Mouse (Mus musculus) ES-E14 (cell line): ENCODE results near the gene Vapa.

ENCODE experiments used
- CHD2 ChIP-seq: IDR thresholded peaks from 2 replicates; pipeline ENCODE4 v1.6.1; 2014; ENCODE audit warnings: mild to moderate bottlenecking, low read depth, low read length, inconsistent platforms
- MAFK ChIP-seq: IDR thresholded peaks from 2 replicates; pipeline ENCODE4 v1.6.1; 2014; ENCODE audit warnings: mild to moderate bottlenecking, low read depth, low read length, inconsistent platforms; ENCODE audit not compliant: insufficient read depth
- ZC3H11A ChIP-seq: IDR thresholded peaks from 2 replicates; pipeline ENCODE4 v1.6.1; 2012; ENCODE audit warnings: low read depth, mild to moderate bottlenecking, inconsistent platforms, low read length, borderline replicate concordance
- ZNF384 ChIP-seq: IDR thresholded peaks from 2 replicates; pipeline ENCODE4 v1.6.1; 2012; ENCODE audit warnings: low read depth, low read length, inconsistent platforms

DNA sequence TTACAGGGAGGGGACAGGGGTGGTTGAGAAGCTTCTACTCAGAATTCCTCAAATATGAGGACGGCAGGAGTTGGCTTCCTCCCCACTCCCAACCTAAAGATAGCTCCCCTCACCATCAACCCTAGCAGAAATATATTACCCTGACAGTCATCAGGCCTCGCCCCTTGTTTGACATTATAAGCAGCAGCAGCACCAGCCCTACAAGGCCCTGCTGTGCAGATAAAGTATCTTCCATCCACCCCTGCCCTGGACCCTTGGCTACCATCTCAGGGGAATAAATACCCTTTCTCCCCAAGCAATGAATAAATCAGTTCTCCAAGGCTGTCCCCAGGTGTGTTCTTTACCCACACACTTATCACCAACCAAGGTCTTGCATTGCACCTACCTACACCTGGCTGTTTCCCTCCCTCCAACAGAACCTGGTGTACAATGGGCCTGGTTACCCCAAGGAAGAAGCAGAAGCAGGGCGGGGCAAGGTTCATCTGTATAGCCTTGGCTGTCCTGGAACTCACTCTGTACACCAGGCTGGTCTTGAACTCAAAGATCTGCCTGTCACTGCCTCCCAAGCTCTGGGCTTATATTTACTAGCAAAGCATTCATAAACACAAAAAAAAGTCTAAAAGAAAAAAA, 15.4 kb downstream of the Vapa start:
- TF ChIP-seq CHD2 = no peak
- no peak for TF ChIP-seq ZNF384
- TF ChIP-seq MAFK = no peak
- TF ChIP-seq ZC3H11A = no peak
